Mouse (Mus musculus) ES-Bruce4 (cell line): ENCODE results near the gene Msantd2. TPM values are rescaled to one million over a fixed set of nuclear protein-coding genes. Genes with fewer than 3 reads are reported as not detected.

ENCODE experiments used
- H3K27ac ChIP-seq: 2 replicates; pipeline ENCODE4 v1.5.1; 2012; ENCODE audit warnings: low read length, inconsistent platforms; ENCODE audit not compliant: insufficient read depth
- H3K27me3 ChIP-seq: 2 replicates; pipeline ENCODE4 v1.6.1; 2012; ENCODE audit warnings: mild to moderate bottlenecking, low read length, inconsistent platforms; ENCODE audit not compliant: control insufficient read depth, poor library complexity, insufficient read depth, severe bottlenecking
- H3K36me3 ChIP-seq: 2 replicates; pipeline ENCODE4 v1.6.1; 2012; ENCODE audit warnings: inconsistent platforms, mild to moderate bottlenecking, low read length, moderate library complexity; ENCODE audit not compliant: control insufficient read depth, poor library complexity, insufficient read depth, severe bottlenecking
- H3K4me1 ChIP-seq: one replicate; pipeline ENCODE4 v1.8.1; 2011; ENCODE audit warnings: low read length; ENCODE audit not compliant: control insufficient read depth, insufficient read depth
- H3K4me3 ChIP-seq: 2 replicates; pipeline ENCODE4 v1.5.1; 2011; ENCODE audit warnings: low read depth, mild to moderate bottlenecking, low read length
- H3K9ac ChIP-seq: 2 replicates; pipeline ENCODE4 v1.6.1; 2012; ENCODE audit warnings: low read depth, mild to moderate bottlenecking, inconsistent platforms; ENCODE audit not compliant: poor library complexity, severe bottlenecking
- H3K9me3 ChIP-seq: replicated peaks from 2 replicates; pipeline ENCODE4 v1.6.1; 2012; ENCODE audit warnings: mild to moderate bottlenecking, low read length, inconsistent platforms; ENCODE audit not compliant: control insufficient read depth, poor library complexity, insufficient read depth, severe bottlenecking
- CTCF ChIP-seq: IDR thresholded peaks from one replicate; pipeline ENCODE4 v1.8.1; 2011; ENCODE audit warnings: low read depth, low read length
- EP300 ChIP-seq: IDR thresholded peaks from 2 replicates; pipeline ENCODE4 v1.6.1; 2011; ENCODE audit warnings: low read depth, low read length; ENCODE audit not compliant: insufficient read depth
- POLR2A ChIP-seq: IDR thresholded peaks from one replicate; pipeline ENCODE4 v1.8.1; 2011; ENCODE audit warnings: low read length; ENCODE audit not compliant: insufficient read depth
- polyA plus RNA-seq: library from polyadenylated mRNA; stranded (reverse); fragments of >200 nt; gene quantifications from 2 replicates; pipeline ENCODE4 v1.2.4, GENCODE M21; 2011; ENCODE audit warnings: low read depth; ENCODE audit not compliant: missing spikeins, insufficient read depth, insufficient read length

Msantd2 gene
- polyA plus RNA-seq, 1 experiment = 85.6 TPM

DNA sequence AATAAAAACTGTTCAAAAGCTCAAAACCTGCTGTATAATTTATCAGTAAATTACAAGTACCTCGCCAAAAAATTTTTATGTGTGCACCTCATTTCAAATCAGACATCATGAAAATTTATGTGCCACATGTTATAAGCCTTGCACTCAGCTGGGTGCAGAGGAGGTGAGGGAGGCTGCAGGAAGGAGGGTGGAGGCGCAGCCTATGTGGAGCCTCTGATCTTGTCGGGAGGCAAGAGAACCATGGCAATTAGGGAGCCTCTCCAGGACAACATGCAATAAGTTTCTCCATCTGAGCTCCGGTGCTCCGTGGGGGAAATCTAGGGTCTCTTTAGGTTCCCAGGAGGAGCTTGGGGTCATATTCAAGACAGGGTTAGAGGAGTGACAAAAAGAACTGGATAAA is 78.3 kb downstream of the Msantd2 start:
- Histone ChIP-seq H3K9me3 (no peaks in the 10 kb centered on the region), H3K9ac (no peak overlapping the region), H3K4me3 (no peak overlapping the region), H3K27ac (no peak overlapping the region), H3K4me1 (no peaks in the 10 kb centered on the region), H3K27me3 (peaks cover 2% of the 10 kb centered on the region; the same call in 1 of the 2 replicates), H3K36me3 (no peaks in the 10 kb centered on the region)
- no peak for TF ChIP-seq POLR2A
- no peak for TF ChIP-seq EP300

DNA sequence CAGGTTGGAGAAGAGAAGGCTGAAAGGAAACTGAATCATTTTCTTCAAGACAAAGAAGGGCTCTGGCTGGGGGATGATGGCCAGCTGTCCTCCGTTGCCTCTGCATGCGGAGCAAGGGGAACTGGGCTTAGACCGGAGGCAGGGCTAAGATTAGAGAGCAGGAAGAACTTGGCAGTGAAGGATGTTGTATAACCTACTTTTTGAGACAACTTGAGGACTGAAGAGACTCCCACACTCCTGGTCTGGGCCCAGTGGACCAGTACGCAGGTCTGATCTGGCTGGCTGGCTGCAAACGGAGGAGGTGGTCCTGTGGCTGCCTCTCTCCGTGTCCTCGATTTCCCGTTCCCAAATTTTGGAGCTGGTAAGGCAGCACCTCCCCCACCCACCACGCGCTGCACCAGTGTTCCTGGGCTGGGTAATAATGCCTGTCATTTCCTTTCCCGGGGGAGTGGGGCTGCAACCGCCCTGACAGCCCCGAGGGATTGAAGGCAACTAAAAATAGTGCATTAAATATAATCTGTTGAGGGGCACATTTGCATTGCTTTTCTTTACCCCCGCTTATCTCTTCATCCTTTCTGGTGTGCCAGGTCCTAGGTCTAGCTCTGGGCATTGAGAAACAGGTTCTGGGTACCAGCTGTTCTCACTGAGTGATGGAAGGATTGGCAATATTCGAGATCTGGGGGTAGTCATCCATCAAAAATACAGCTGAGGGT is 78.9 kb downstream of the Msantd2 start:
- Histone ChIP-seq H3K9me3 (no peaks in the 10 kb centered on the region), H3K27me3 (peaks cover 2% of the 10 kb centered on the region; the same call in 1 of the 2 replicates), H3K9ac (no peak overlapping the region), H3K36me3 (no peaks in the 10 kb centered on the region), H3K27ac (no peak overlapping the region), H3K4me3 (no peak overlapping the region), H3K4me1 (no peaks in the 10 kb centered on the region)
- TF ChIP-seq EP300 (no peak), POLR2A (no peak), CTCF (no peak)

DNA sequence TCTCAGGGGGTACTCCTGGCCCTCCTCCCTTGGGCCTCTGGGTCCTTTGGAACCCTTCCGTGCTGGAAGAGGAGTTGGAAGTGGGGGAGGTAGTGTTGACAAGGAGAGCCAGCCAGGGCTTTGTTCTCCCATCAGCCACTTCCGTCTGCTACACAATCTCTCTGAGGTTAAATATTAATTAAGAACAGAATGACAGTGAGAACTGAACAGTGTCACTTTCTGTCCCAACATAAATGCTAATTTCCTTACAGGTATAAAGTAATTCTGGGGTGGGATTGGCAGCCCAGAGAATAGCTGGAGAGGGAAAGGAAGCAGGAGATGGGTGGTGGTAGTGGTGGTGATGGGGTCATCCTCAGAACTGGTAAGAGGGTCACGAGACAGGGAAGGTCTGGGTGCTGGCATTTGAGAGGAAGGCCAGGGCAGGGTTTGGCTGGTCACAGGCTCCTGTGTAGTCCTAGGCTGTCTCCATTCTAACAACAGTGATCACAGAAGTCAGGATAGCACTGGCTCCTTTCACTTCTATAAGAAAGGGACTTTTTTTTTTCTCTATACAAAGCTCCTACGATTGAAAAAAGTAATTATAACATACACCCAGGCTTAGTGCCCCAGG is 79.6 kb downstream of the Msantd2 start:
- Histone ChIP-seq H3K4me1 (no peaks in the 10 kb centered on the region), H3K4me3 (no peak overlapping the region), H3K27me3 (peaks cover 2% of the 10 kb centered on the region; the same call in 1 of the 2 replicates), H3K9me3 (no peaks in the 10 kb centered on the region), H3K27ac (no peak overlapping the region), H3K9ac (no peak overlapping the region), H3K36me3 (no peaks in the 10 kb centered on the region)
- TF ChIP-seq EP300 (no peak), CTCF (no peak), POLR2A (no peak)

DNA sequence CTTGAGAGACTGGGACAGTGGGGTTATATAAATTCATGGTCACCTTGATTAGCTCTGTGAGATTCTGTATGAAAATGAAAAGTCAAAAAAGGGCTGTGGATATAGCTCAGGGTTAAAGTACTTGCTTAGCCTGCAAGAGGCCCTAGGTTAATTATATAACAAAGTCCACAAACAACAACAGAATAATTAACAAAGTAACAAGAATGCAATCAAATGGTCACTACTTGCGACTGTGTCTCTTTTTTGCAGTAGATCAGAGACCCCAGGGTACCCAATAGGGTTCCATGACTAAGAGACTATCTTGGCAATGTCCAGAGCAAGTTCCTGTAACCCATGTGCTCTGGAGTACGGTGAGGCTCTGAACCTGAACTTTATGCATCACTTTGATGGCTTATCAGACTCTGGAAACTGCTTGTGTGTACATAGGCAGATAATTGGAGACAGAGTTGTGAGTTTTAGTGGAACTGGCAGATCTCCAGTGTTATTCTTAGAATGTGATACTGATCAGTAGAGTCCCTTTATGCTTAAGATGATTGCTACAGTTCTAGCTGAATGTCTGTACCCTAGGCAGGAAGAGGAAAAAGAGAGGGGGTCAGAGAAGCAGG is 80.2 kb downstream of the Msantd2 start:
- no peak overlapping the region for H3K4me3 ChIP-seq
- no peak overlapping the region for H3K9ac ChIP-seq
- H3K9me3 ChIP-seq = no peaks in the 10 kb centered on the region
- peaks cover 2% of the 10 kb centered on the region; the same call in 1 of the 2 replicates for H3K27me3 ChIP-seq
- H3K36me3 ChIP-seq = no peaks in the 10 kb centered on the region
- H3K27ac ChIP-seq = no peak overlapping the region
- TF ChIP-seq EP300 = no peak
- TF ChIP-seq POLR2A = no peak
- no peak for TF ChIP-seq CTCF
- H3K4me1 ChIP-seq = no peaks in the 10 kb centered on the region

GRCm38 (mm10) chr9:37572204-37572876 is 83.2 kb downstream of the Msantd2 start:
- TF ChIP-seq POLR2A (no peak), CTCF (no peak), EP300 (no peak)
- Histone ChIP-seq H3K27ac (no peak overlapping the region), H3K9me3 (no peaks in the 10 kb centered on the region), H3K36me3 (no peaks in the 10 kb centered on the region), H3K4me3 (no peak overlapping the region), H3K9ac (no peak overlapping the region), H3K4me1 (no peaks in the 10 kb centered on the region), H3K27me3 (peaks cover 2% of the 10 kb centered on the region; the same call in 1 of the 2 replicates)

Other genes with a start within 250 kb of the Msantd2 start
- 2.1 and 2.3 TPM in 2 replicates for gene Slc37a2, start 233.6 kb upstream of the Msantd2 start, polyA plus RNA-seq
- gene Ccdc15, start 140.9 kb upstream of the Msantd2 start, polyA plus RNA-seq = 18.6 and 19.5 TPM in 2 replicates
- gene Hepacam, start 122.0 kb upstream of the Msantd2 start, polyA plus RNA-seq = 0.22 and 0.84 TPM in 2 replicates
- gene Robo4, start 87.4 kb upstream of the Msantd2 start, polyA plus RNA-seq = 0.64 TPM in 1 of 2 replicates, not detected in the other
- 1.5 and 1.7 TPM in 2 replicates for gene Robo3, start 56.1 kb upstream of the Msantd2 start, polyA plus RNA-seq
- gene Esam, start 38.8 kb downstream of the Msantd2 start, polyA plus RNA-seq = 1.7 and 3.1 TPM in 2 replicates
- gene Vsig2, start 49.9 kb downstream of the Msantd2 start, polyA plus RNA-seq = 0.91 TPM in 1 of 2 replicates, not detected in the other
- 1.2 and 3.3 TPM in 2 replicates for gene Nrgn, start 63.6 kb downstream of the Msantd2 start, polyA plus RNA-seq
- gene Siae, start 66.4 kb downstream of the Msantd2 start, polyA plus RNA-seq = 9.4 and 10.0 TPM in 2 replicates
- gene Spa17, start 124.4 kb downstream of the Msantd2 start, polyA plus RNA-seq = 5.3 and 7.1 TPM in 2 replicates
- 184 and 191 TPM in 2 replicates for gene Tbrg1, start 168.0 kb downstream of the Msantd2 start, polyA plus RNA-seq
- gene Panx3, start 179.9 kb downstream of the Msantd2 start, polyA plus RNA-seq = not detected in 2 replicates
- gene Olfr160, start 226.9 kb downstream of the Msantd2 start, polyA plus RNA-seq = not detected in 2 replicates